Mouse (Mus musculus): Measurements from ENCODE around the gene Serpinb9b. TPM values are rescaled to one million over a fixed set of nuclear protein-coding genes. Genes with fewer than 3 reads are reported as not detected.
"Not testable (repeated sequence)": the region's sequence is repeated elsewhere in the genome, so short reads cannot be mapped to it uniquely, and the experiment has no call there.

Gene Serpinb9b
- polyA plus RNA-seq, 1 experiment = 0.17 TPM

DNA sequence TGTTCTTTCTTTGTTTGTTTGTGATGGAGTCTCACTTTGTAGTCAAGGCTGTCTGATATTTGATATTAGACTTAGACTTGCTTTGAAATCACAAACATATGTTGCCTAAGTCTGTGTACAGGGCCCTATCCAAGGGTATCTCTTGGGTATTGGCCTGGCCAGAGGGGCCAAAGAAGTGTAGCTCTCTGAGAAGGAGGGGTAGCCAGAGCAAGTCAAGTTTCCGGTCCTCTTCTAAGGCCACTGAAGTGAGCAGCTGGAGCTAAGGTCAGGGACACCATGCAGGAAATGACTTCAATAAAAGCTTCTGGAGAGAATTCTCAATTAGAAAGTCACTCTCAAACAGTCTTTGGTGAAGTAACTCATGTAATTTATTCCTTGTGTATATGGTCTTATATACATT, 4.8 kb upstream of the Serpinb9b start:
- no peaks in the 10 kb centered on the region for H3K4me1 ChIP-seq (ENCODE audit: control insufficient read depth, insufficient read depth, low read length)
- TF ChIP-seq CTCF (IDR thresholded peaks at IDR 0.05; ENCODE audit: control insufficient read depth, insufficient read depth, insufficient replicate concordance, low read depth, low read length) (no peak), POLR2A (IDR thresholded peaks at IDR 0.05; ENCODE audit: control insufficient read depth, low read depth, low read length) (no peak)
- no peak overlapping the region for H3K27ac ChIP-seq (ENCODE audit: control insufficient read depth, insufficient read depth, low read depth, low read length)

DNA sequence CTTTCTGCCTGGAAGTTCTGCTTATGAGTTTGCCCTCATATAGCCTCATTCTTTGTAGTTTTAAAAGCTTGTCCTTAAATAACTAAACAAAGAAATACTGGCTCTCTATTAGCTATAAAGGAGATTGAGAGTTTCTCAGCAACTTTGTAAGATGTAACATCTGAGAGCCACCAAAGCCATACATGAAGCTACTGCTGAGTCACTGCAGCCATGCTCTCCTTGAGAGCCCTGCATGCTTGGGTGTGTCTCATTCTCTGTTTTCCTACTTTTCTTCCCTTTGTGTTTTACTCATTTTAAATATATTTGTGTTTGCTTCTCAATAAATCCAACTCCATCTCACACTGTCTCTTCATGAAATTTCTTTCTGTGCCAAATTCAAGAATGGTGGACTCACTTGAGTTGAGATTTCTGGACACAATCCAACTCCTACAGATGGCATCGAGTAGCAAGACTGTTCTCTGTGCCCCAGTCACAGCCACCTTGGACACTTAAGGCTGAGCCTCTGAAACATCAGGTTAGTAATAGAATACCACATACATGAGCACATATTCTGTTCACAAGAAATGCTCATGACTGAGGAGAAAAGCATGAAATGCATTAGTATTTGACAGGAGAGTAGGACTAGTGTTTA, 674 bp upstream of the Serpinb9b start:
- Histone ChIP-seq H3K27ac (ENCODE audit: control insufficient read depth, insufficient read depth, low read depth, low read length) (no peak overlapping the region), H3K36me3 (ENCODE audit: control insufficient read depth, insufficient read depth, low read length) (no peaks in the 10 kb centered on the region), H3K27me3 (ENCODE audit: control insufficient read depth, insufficient read depth, low read length) (no peaks in the 10 kb centered on the region), H3K4me3 (ENCODE audit: control insufficient read depth, low read depth, low read length) (no peak overlapping the region), H3K4me1 (ENCODE audit: control insufficient read depth, insufficient read depth, low read length) (no peaks in the 10 kb centered on the region)
- TF ChIP-seq POLR2A (IDR thresholded peaks at IDR 0.05; ENCODE audit: control insufficient read depth, low read depth, low read length) (no peak), CTCF (IDR thresholded peaks at IDR 0.05; ENCODE audit: control insufficient read depth, insufficient read depth, insufficient replicate concordance, low read depth, low read length) (no peak)

More for the DNA sequence above, 4.8 kb upstream of the Serpinb9b start:
- H3K27me3 ChIP-seq (ENCODE audit: control insufficient read depth, insufficient read depth, low read length) = no peaks in the 10 kb centered on the region
- no peak overlapping the region for H3K4me3 ChIP-seq (ENCODE audit: control insufficient read depth, low read depth, low read length)
- H3K36me3 ChIP-seq (ENCODE audit: control insufficient read depth, insufficient read depth, low read length) = no peaks in the 10 kb centered on the region

DNA sequence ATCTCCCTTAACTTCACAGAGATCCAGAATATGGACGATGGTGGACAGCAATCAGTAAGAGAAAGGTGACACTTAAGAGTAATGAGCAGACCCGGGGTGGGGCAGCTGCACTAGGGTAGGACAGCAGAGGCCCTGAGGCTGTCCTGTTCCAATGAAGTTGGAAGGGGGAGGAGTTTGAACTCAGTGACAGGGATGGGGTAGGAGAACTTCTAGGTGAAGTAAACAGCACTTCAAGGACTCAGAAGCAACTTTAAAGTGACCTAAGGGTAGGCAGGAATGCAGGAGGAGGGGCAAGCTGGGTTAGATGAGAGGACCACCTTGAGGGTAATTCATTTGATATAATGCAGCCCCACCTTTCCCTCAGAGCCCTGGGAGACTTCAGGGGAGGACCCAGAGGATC, 930 bp downstream of the Serpinb9b start:
- TF ChIP-seq POLR2A (IDR thresholded peaks at IDR 0.05; ENCODE audit: control insufficient read depth, low read depth, low read length) (no peak), CTCF (IDR thresholded peaks at IDR 0.05; ENCODE audit: control insufficient read depth, insufficient read depth, insufficient replicate concordance, low read depth, low read length) (no peak)
- Histone ChIP-seq H3K27me3 (ENCODE audit: control insufficient read depth, insufficient read depth, low read length) (no peaks in the 10 kb centered on the region), H3K4me3 (ENCODE audit: control insufficient read depth, low read depth, low read length) (no peak overlapping the region), H3K4me1 (ENCODE audit: control insufficient read depth, insufficient read depth, low read length) (no peaks in the 10 kb centered on the region), H3K27ac (ENCODE audit: control insufficient read depth, insufficient read depth, low read depth, low read length) (no peak overlapping the region), H3K36me3 (ENCODE audit: control insufficient read depth, insufficient read depth, low read length) (no peaks in the 10 kb centered on the region)

DNA sequence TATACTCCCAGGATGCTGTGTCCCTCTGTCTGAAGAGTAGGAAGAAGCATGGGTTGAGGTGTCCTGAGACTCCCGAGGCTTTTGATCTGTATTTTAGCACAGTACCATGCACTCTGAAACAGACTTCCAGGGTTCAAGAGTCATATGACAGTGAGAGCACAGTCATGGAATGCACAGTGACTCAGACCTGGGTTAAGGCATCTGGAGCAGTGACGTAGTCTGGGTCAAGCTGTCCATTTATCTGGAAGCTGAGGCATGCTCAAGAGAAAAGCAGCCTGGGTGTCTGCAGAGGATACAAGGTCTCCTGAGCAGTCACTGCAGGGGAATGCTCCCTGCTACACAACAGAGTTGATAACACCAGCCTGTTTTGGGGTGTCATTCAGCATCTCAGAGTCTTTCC, 1.3 kb downstream of the Serpinb9b start:
- no peaks in the 10 kb centered on the region for H3K36me3 ChIP-seq (ENCODE audit: control insufficient read depth, insufficient read depth, low read length)
- H3K4me3 ChIP-seq (ENCODE audit: control insufficient read depth, low read depth, low read length) = no peak overlapping the region
- H3K27me3 ChIP-seq (ENCODE audit: control insufficient read depth, insufficient read depth, low read length) = no peaks in the 10 kb centered on the region
- TF ChIP-seq CTCF (IDR thresholded peaks at IDR 0.05; ENCODE audit: control insufficient read depth, insufficient read depth, insufficient replicate concordance, low read depth, low read length) (no peak), POLR2A (IDR thresholded peaks at IDR 0.05; ENCODE audit: control insufficient read depth, low read depth, low read length) (no peak)
- no peaks in the 10 kb centered on the region for H3K4me1 ChIP-seq (ENCODE audit: control insufficient read depth, insufficient read depth, low read length)
- no peak overlapping the region for H3K27ac ChIP-seq (ENCODE audit: control insufficient read depth, insufficient read depth, low read depth, low read length)

DNA sequence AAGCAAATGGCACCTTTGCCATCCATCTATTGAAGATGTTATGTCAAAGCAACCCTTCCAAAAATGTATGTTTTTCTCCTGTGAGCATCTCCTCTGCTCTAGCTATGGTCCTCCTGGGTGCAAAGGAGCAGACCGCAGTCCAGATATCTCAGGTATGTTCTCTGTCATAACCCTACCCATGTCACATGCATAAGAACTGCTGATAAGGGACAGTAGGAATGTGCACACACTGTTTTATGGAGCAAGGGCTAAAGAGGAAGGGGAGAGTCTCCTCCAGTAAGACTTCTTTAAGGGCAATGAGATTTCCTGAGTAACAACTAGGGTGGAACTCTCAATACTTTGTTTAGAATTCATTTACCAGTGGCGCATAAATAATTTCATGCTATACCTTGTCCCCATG, 2.3 kb downstream of the Serpinb9b start:
- H3K4me3 ChIP-seq (ENCODE audit: control insufficient read depth, low read depth, low read length); H3K4me1 ChIP-seq (ENCODE audit: control insufficient read depth, insufficient read depth, low read length); H3K36me3 ChIP-seq (ENCODE audit: control insufficient read depth, insufficient read depth, low read length); H3K27ac ChIP-seq (ENCODE audit: control insufficient read depth, insufficient read depth, low read depth, low read length); H3K27me3 ChIP-seq (ENCODE audit: control insufficient read depth, insufficient read depth, low read length): not testable (repeated sequence)

DNA sequence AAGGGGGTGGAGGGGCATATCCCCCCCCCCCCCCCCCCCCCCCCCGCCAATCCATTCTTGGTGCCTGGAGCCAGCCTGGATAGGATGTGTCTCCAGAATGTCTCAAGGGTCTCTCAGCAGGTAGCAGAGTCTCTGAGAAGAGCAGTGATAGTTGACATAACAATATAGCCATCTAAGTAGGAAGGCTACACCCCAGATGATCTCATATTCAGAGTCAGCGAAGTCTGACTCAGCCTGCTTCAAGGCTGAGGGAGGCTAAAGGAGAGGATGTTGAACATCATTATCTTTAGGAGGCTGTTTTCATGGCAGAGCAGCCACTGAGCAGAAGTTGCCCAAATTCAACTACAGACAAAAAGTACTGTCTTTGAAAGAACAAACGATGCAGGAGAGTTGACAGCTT, 3.1 kb downstream of the Serpinb9b start:
- Histone ChIP-seq H3K27ac (ENCODE audit: control insufficient read depth, insufficient read depth, low read depth, low read length) (no peak overlapping the region), H3K4me3 (ENCODE audit: control insufficient read depth, low read depth, low read length) (no peak overlapping the region), H3K4me1 (ENCODE audit: control insufficient read depth, insufficient read depth, low read length) (no peaks in the 10 kb centered on the region), H3K27me3 (ENCODE audit: control insufficient read depth, insufficient read depth, low read length) (no peaks in the 10 kb centered on the region), H3K36me3 (ENCODE audit: control insufficient read depth, insufficient read depth, low read length) (no peaks in the 10 kb centered on the region)
- TF ChIP-seq POLR2A (IDR thresholded peaks at IDR 0.05; ENCODE audit: control insufficient read depth, low read depth, low read length) (no peak), CTCF (IDR thresholded peaks at IDR 0.05; ENCODE audit: control insufficient read depth, insufficient read depth, insufficient replicate concordance, low read depth, low read length) (no peak)

DNA sequence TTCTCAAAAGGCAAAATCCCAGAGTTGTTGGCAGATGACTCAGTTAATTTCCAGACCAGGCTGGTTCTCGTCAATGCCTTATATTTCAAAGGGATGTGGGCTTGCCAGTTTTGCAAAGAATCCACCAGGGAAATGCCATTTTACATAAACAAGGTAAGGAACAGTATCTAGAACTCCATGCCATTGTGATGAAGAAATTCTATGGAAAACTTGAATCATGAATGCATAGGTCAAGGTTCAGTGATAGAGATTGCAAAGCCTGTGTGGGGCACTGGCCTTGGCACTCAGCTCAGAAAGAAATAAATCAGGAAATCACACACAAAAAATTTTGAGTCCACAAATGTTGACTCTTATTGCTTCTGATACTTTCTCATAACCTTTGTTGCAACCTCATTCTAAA, 8.3 kb downstream of the Serpinb9b start:
- Histone ChIP-seq H3K4me1 (ENCODE audit: control insufficient read depth, insufficient read depth, low read length) (no peaks in the 10 kb centered on the region), H3K27ac (ENCODE audit: control insufficient read depth, insufficient read depth, low read depth, low read length) (no peak overlapping the region), H3K27me3 (ENCODE audit: control insufficient read depth, insufficient read depth, low read length) (no peaks in the 10 kb centered on the region), H3K4me3 (ENCODE audit: control insufficient read depth, low read depth, low read length) (no peak overlapping the region), H3K36me3 (ENCODE audit: control insufficient read depth, insufficient read depth, low read length) (no peaks in the 10 kb centered on the region)
- TF ChIP-seq POLR2A (IDR thresholded peaks at IDR 0.05; ENCODE audit: control insufficient read depth, low read depth, low read length) = no peak
- TF ChIP-seq CTCF (IDR thresholded peaks at IDR 0.05; ENCODE audit: control insufficient read depth, insufficient read depth, insufficient replicate concordance, low read depth, low read length) = no peak

DNA sequence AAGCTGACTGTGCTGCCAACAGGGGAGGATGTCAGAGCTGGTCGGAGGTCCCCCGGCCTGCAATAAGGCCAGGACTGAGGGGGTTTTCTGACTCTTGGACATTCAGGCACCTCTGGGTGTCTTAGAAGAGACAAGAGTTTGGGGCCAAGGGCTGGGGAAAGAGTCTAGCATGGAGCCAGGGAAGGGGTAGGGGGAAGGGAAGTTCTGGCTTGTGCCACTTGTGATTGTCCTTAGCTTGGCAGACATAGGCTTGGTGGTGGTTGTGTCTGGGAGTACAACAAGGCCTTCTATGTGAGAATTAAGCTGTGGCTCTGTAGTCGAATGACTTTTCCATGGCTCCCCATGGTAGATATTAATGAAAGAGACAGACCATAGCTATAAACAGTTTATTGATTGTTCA, 16.3 kb downstream of the Serpinb9b start:
- Histone ChIP-seq H3K27me3 (ENCODE audit: control insufficient read depth, insufficient read depth, low read length) (no peaks in the 10 kb centered on the region), H3K36me3 (ENCODE audit: control insufficient read depth, insufficient read depth, low read length) (no peaks in the 10 kb centered on the region), H3K27ac (ENCODE audit: control insufficient read depth, insufficient read depth, low read depth, low read length) (no peak overlapping the region), H3K4me1 (ENCODE audit: control insufficient read depth, insufficient read depth, low read length) (no peaks in the 10 kb centered on the region; the same call in none of the 2 replicates), H3K4me3 (ENCODE audit: control insufficient read depth, low read depth, low read length) (no peak overlapping the region)
- TF ChIP-seq CTCF (IDR thresholded peaks at IDR 0.05; ENCODE audit: control insufficient read depth, insufficient read depth, insufficient replicate concordance, low read depth, low read length) (no peak), POLR2A (IDR thresholded peaks at IDR 0.05; ENCODE audit: control insufficient read depth, low read depth, low read length) (no peak)

All from testis, adult 2 months (tissue).